Mouse (Mus musculus): Measurements from ENCODE around the gene Blmh.

Blmh gene

DNA sequence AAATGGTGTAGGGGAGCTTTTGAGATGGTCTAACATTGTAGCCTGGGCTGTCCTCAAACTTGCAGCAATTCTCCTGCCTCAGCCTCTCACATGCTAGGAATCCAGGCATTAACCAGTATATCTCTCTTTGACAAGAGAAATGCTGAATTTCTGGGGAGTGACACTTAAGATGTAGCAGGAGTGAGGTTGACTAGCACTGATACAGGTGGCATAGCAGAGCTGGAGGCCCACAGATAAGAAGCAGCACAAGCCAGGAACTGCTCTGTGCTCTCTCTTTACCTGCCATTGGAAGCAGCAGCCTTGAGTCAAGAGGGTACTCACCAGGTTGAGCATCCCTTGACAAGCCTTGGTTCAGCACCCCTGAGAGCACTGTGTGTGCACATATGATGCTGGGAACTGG is 59.6 kb downstream of the Blmh start:
- in situ Hi-C loops (cut with MboI; ENCODE audit: low pct_unique_long_range_greater_than_20kb in 1 of 2, low sequenced_read_pairs in 2 of 2, unreplicated experiment in 1 of 2) = no loop called here

- in situ Hi-C loops (cut with MboI; ENCODE audit: low pct_unique_long_range_greater_than_20kb in 1 of 2, low sequenced_read_pairs in 2 of 2, unreplicated experiment in 1 of 2) = no loop called here
Observed at GRCm38 (mm10) chr11:76990839-76991238, 66.2 kb downstream of the Blmh start.

- in situ Hi-C loops (cut with MboI; ENCODE audit: low pct_unique_long_range_greater_than_20kb in 1 of 2, low sequenced_read_pairs in 2 of 2, unreplicated experiment in 1 of 2) = no loop called here
Observed at GRCm38 (mm10) chr11:76992886-76993285, 68.3 kb downstream of the Blmh start.

DNA sequence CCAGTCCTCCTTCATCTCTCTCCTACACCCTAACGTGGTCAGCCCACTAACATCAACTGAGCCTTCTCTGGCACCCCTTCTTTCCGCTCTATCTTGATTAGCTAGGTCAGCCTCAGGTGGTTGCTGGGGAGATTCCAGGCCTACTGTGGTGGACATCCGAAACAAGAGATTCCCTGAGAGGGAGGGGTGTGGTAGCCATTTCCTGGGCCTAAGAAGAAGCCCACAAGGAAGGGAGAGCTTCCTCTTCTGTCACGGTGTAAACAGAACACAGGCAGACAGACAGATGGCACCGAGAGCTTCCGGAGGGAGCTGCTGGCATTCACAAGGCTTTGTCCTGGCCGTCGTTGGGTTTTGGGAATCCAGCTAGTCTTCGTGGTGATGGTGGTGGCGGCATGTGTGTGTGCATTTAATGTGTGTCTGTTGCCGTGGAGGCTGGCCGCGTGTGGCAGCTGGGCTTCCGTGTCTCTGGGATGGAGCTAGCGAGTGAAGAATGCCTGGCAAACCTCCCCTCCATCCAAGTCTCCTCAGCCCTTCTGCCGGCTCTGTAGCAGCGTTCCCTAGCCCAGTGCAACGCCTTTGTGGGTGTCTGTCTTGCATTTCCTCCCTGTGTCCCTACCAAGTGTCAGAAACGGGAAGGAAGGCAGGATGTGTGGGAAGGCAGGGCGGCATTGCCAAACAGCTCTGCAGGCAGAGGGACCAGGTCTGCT is 71.5 kb downstream of the Blmh start:
- in situ Hi-C loops (cut with MboI; ENCODE audit: low pct_unique_long_range_greater_than_20kb in 1 of 2, low sequenced_read_pairs in 2 of 2, unreplicated experiment in 1 of 2) = no loop called here

- in situ Hi-C loops (cut with MboI; ENCODE audit: low pct_unique_long_range_greater_than_20kb in 1 of 2, low sequenced_read_pairs in 2 of 2, unreplicated experiment in 1 of 2) = no loop called here
Observed at GRCm38 (mm10) chr11:76997305-76997704, 72.7 kb downstream of the Blmh start.

GRCm38 (mm10) chr11:76997916-76998704 is 73.5 kb downstream of the Blmh start, which contains the start of gene Slc6a4:
TSS of gene Slc6a4 (plus strand) at chr11:76998603.
- in situ Hi-C loops (cut with MboI; ENCODE audit: low pct_unique_long_range_greater_than_20kb in 1 of 2, low sequenced_read_pairs in 2 of 2, unreplicated experiment in 1 of 2) = no loop called here

DNA sequence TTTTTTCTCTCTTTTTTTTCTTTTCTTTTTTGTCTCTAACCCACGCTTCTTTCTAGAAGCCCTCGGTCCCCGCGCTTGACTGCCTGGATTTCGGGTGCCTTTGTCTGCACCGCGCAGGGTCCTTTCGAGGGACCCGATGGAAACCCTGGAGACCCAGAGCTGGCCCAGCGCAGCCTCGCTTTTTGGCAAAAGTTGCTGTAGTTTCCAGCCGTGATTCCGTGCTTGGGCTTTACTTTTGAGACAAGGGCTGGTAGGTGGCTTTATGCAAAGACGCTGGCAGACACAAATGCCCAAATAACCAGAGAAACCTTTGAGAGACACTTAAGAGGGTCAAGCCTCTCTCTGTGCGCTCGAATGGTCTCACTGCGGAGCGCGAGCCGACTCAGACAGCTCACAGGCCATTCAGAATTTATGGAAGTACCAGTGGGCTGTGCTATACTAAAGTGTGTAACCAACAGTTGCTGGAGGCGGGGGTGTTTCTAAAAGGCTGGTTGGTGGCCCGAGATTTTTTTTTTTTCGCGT is 74.2 kb downstream of the Blmh start:
- in situ Hi-C loops (cut with MboI; ENCODE audit: low pct_unique_long_range_greater_than_20kb in 1 of 2, low sequenced_read_pairs in 2 of 2, unreplicated experiment in 1 of 2) = no loop called here

GRCm38 (mm10) chr11:77000741-77001140 is 76.1 kb downstream of the Blmh start:
- in situ Hi-C loops (cut with MboI; ENCODE audit: low pct_unique_long_range_greater_than_20kb in 1 of 2, low sequenced_read_pairs in 2 of 2, unreplicated experiment in 1 of 2) = no loop called here

- in situ Hi-C loops (cut with MboI; ENCODE audit: low pct_unique_long_range_greater_than_20kb in 1 of 2, low sequenced_read_pairs in 2 of 2, unreplicated experiment in 1 of 2) = no loop called here
Observed at GRCm38 (mm10) chr11:77002361-77002760, 77.8 kb downstream of the Blmh start.

DNA sequence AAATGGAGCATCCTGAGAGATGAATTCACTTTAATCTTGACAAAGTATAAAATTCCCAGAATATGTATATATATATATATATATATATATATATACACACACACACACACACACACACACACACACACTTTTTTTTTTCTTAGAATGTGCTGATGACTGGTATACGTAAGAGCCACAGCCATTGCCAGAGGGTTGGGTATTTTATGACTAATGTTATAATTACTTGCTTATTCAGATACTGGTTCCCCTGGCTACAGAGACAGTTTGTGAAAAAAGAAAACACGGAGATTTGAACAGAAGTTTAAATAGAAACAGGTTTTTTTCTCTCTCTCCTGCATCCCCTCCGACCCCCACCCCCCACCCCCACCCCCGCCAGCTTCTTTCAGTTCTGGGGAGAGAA is 81.3 kb downstream of the Blmh start:
- in situ Hi-C loops (cut with MboI; ENCODE audit: low pct_unique_long_range_greater_than_20kb in 1 of 2, low sequenced_read_pairs in 2 of 2, unreplicated experiment in 1 of 2) = no loop called here

DNA sequence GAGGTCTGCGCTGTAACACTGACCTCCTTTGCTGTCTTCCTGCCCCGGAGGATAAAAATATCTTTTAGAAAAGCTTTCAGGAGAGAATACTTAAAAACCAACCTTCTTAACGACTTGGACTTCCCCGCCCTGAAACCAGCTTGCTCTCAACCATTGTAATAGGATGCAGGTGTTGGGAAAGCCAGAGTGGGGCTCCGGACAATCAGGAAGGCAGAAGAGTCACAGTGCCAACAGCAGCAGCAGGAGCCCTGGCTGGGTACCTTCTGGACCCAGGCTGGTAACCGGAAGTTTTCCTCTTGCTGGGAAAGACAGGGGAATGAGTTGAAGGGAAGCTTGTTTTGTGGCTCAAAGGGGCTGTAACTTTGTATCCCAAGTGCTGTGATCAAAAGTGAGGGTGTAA is 82.0 kb downstream of the Blmh start:
- in situ Hi-C loops (cut with MboI; ENCODE audit: low pct_unique_long_range_greater_than_20kb in 1 of 2, low sequenced_read_pairs in 2 of 2, unreplicated experiment in 1 of 2) = no loop called here

- in situ Hi-C loops (cut with MboI; ENCODE audit: low pct_unique_long_range_greater_than_20kb in 1 of 2, low sequenced_read_pairs in 2 of 2, unreplicated experiment in 1 of 2) = no loop called here
Observed at GRCm38 (mm10) chr11:77009069-77010025, 84.7 kb downstream of the Blmh start.

DNA sequence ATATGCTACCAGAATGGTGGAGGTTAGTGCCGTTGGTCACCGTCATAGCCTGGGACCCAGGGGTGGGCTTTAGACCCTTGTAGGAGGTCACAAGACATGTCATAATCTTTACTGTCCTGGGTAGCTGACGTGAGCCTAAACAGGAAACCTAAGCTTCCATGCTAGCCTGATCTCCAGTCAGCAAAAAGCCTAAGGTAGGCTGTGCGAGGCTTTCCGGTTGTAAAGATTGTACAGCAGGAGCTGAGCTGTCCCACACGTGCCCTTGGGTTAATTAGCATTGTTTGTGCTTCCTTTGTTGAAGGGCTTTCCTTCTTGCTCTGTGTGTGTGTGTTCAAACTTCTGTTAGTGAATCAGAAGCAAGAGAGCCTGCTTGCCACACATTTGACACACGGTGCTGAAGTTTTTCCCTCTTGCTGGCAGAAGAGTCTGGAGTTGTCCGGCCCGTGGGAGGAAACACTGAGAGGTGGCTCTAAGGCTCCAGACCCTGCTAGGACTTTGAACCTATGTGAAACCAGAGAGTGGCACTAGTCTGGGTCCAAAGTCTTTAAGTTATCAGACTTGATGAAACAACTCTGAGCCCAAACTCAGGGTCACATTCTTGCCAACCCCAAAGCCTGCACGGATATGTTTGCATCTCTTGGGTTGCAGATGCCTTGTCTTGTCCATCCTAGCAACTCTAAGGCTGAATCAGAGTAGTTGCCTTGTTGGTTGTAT is 86.3 kb downstream of the Blmh start:
- in situ Hi-C loops (cut with MboI; ENCODE audit: low pct_unique_long_range_greater_than_20kb in 1 of 2, low sequenced_read_pairs in 2 of 2, unreplicated experiment in 1 of 2) = no loop called here

DNA sequence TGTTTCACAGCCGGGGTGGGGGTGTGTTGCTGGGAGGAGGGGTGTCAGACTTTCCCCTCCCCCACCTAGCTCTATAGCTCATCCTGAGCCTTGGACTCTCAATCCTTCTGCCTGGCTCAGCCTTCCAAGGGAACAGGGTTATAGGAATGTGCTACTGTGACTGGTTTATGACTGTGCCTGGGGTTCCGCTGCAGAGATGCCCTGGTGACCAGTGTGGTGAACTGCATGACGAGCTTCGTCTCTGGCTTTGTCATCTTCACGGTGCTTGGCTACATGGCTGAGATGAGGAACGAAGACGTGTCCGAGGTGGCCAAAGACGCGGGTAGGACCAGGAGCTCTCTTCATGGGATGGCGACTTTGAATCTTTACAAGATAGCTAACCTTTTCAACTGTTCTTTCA is 93.4 kb downstream of the Blmh start:
- in situ Hi-C loops (cut with MboI; ENCODE audit: low pct_unique_long_range_greater_than_20kb in 1 of 2, low sequenced_read_pairs in 2 of 2, unreplicated experiment in 1 of 2) = no loop called here

GRCm38 (mm10) chr11:77019539-77019938 is 94.9 kb downstream of the Blmh start:
- in situ Hi-C loops (cut with MboI; ENCODE audit: low pct_unique_long_range_greater_than_20kb in 1 of 2, low sequenced_read_pairs in 2 of 2, unreplicated experiment in 1 of 2) = no loop called here

GRCm38 (mm10) chr11:77021749-77022396 is 97.3 kb downstream of the Blmh start:
- in situ Hi-C loops (cut with MboI; ENCODE audit: low pct_unique_long_range_greater_than_20kb in 1 of 2, low sequenced_read_pairs in 2 of 2, unreplicated experiment in 1 of 2) = no loop called here

DNA sequence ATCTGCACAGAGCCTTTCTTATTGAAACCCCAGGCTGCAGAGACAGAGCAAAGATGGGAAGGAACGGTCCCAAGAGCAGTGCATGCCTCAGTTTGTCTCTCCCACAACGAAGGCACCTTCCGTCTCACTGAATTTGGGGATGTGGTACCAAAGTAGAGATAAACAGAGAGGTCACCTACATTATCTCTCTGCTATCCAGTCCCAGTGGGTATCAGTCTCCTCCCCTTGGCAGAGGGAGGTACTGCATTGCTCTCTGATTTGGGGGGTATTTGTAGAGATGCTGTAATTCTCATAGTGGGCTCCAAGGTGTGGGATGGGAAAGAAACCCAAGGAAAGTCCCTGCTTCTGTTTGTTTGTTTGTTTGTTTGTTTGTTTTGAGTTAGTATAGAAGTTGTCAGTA is 102.0 kb downstream of the Blmh start:
- in situ Hi-C loops (cut with MboI; ENCODE audit: low pct_unique_long_range_greater_than_20kb in 1 of 2, low sequenced_read_pairs in 2 of 2, unreplicated experiment in 1 of 2) = no loop called here

GRCm38 (mm10) chr11:77028157-77028556 is 103.5 kb downstream of the Blmh start:
- in situ Hi-C loops (cut with MboI; ENCODE audit: low pct_unique_long_range_greater_than_20kb in 1 of 2, low sequenced_read_pairs in 2 of 2, unreplicated experiment in 1 of 2) = no loop called here

Measured in mouse embryonic stem cell (cell line).